8 mouse cellular contexts compared by ENCODE assay signal in genomic region chr17:32113255-32113522, GRCm38 (mm10). TPM values are rescaled to one million over a fixed set of nuclear protein-coding genes. Genes with fewer than 3 reads are reported as not detected.
A peak's percentile ranks its signal among the peaks of the same experiment; 100 is the strongest.
DNase-seq lines count a peak whose midpoint lies in the region; ATAC-seq lines count a peak whose summit lies in the region.

No protein-coding gene starts in this region.

- peak overlapping the region; percentile 59 for H3K9ac ChIP-seq in heart, embryonic 12.5 days
- H3K9ac ChIP-seq in hindbrain, embryonic 15.5 days: peak overlapping the region; percentile 59; the same call in 1 of the 2 replicates
- peak overlapping the region; percentile 62 for H3K9ac ChIP-seq in midbrain, embryonic 13.5 days (replicated peaks)

- peaks cover 21% of the 10 kb centered on the region for H3K27me3 ChIP-seq in heart, embryonic 12.5 days (replicated peaks)
- 0 out of 2 replicates have a peak, but pooled peaks cover 3% of the 10 kb centered on the region for H3K27me3 ChIP-seq in hindbrain, embryonic 15.5 days
- H3K27me3 ChIP-seq in midbrain, embryonic 13.5 days: peaks cover 27% of the 10 kb centered on the region

- H3K27ac ChIP-seq in heart, embryonic 12.5 days (ENCODE audit: poor library complexity, severe bottlenecking): no peak overlapping the region
- H3K27ac ChIP-seq in hindbrain, embryonic 15.5 days (replicated peaks): no peak overlapping the region
- H3K27ac ChIP-seq in midbrain, embryonic 13.5 days: no peak overlapping the region

- peak overlapping the region; percentile 83 for H3K4me2 ChIP-seq in heart, embryonic 12.5 days
- peak overlapping the region; percentile 90 for H3K4me2 ChIP-seq in hindbrain, embryonic 15.5 days
- H3K4me2 ChIP-seq in midbrain, embryonic 13.5 days (replicated peaks): peak overlapping the region; percentile 95

- peak overlapping the region; percentile 56 for H3K4me3 ChIP-seq in heart, embryonic 12.5 days
- H3K4me3 ChIP-seq in hindbrain, embryonic 15.5 days: peak overlapping the region; percentile 50
- H3K4me3 ChIP-seq in midbrain, embryonic 13.5 days (replicated peaks): peak overlapping the region; percentile 51

- WGBS in heart, embryonic 12.5 days: 4% methylated on average over 8 of the region's 8 CpGs
- 11% methylated on average over 8 of the region's 8 CpGs for WGBS in hindbrain, embryonic 15.5 days
- 4% methylated on average over 8 of the region's 8 CpGs for WGBS in midbrain, embryonic 13.5 days

- no peaks in the 10 kb centered on the region for H3K9me3 ChIP-seq in heart, embryonic 12.5 days (replicated peaks)
- no peaks in the 10 kb centered on the region for H3K9me3 ChIP-seq in hindbrain, embryonic 15.5 days
- H3K9me3 ChIP-seq in midbrain, embryonic 13.5 days: no peaks in the 10 kb centered on the region

- intact Hi-C loops in heart, postnatal 10 days (cut with DNase I): no loop called here
- intact Hi-C loops in left cerebral cortex, postnatal 25 days (cut with DNase I): no loop called here

- H3K4me1 ChIP-seq in heart, embryonic 12.5 days (replicated peaks): peaks cover 41% of the 10 kb centered on the region
- peaks cover 36% of the 10 kb centered on the region for H3K4me1 ChIP-seq in hindbrain, embryonic 15.5 days (replicated peaks)
- peaks cover 21% of the 10 kb centered on the region for H3K4me1 ChIP-seq in midbrain, embryonic 13.5 days (replicated peaks)

- peak; percentile 30; the same call in 1 of the 2 replicates for ATAC-seq in heart, embryonic 12.5 days (ENCODE audit: insufficient number of reproducible peaks, low FRiP score)
- peak; percentile 7; the same call in 1 of the 2 replicates for ATAC-seq in hindbrain, embryonic 15.5 days (ENCODE audit: low FRiP score, low read depth)
- ATAC-seq in midbrain, embryonic 13.5 days: peak; percentile 32; the same call in 1 of the 2 replicates

- DNase-seq in heart, postnatal 10 days: no peak
- peak; percentile 75 for DNase-seq in ZHBTc4 (ENCODE audit: low read depth, low spot score)
- DNase-seq in left cerebral cortex, postnatal 25 days (ENCODE audit: low spot score in 2 of 2): no peak
- no peak for DNase-seq in cerebellum, postnatal 4 days (ENCODE audit: low spot score in 2 of 2)
- no peak for DNase-seq in thymus, postnatal 0 days (ENCODE audit: low spot score)

- H3K36me3 ChIP-seq in heart, embryonic 12.5 days: no peaks in the 10 kb centered on the region
- H3K36me3 ChIP-seq in hindbrain, embryonic 15.5 days: no peaks in the 10 kb centered on the region
- H3K36me3 ChIP-seq in midbrain, embryonic 13.5 days: no peaks in the 10 kb centered on the region

RNA-seq across cellular contexts. Expression of gene Notch3, which starts 53.5 kb away (rescaled TPM):
- polyA plus RNA-seq in heart, embryonic 12.5 days (2016; fragmentation: Nextera tagmentation; extraction: Ambion mirVana): 8.0 and 10.6 TPM in 2 replicates
- 10 to 100 TPM; 57.6 to 65.3 TPM for total RNA-seq in heart, postnatal 10 days (2021)
- polyA plus RNA-seq in hindbrain, embryonic 15.5 days (2015; fragmentation: Nextera tagmentation; extraction: Ambion mirVana): 8.2 and 10.5 TPM in 2 replicates
- polyA plus RNA-seq in midbrain, embryonic 13.5 days (2015; fragmentation: Nextera tagmentation; extraction: Ambion mirVana): 9.7 and 13.2 TPM in 2 replicates
- 10 to 100 TPM in 1 of 2 experiments, 1 to 10 TPM in 1; 7.5 to 10.0 TPM for total RNA-seq in left cerebral cortex, postnatal 25 days (2021)
- polyA plus RNA-seq in thymus, postnatal 0 days (2015; fragmentation: Nextera tagmentation; extraction: Ambion mirVana): 10.6 and 12.6 TPM in 2 replicates
